Mouse (Mus musculus) liver, embryonic 16.5 days (tissue): ENCODE results near the gene Duox2. TPM values are rescaled to one million over a fixed set of nuclear protein-coding genes. Genes with fewer than 3 reads are reported as not detected.

Experiments used
- ATAC-seq: fragments of 200-750 bp; cut with Nextera tagmentation; 2 replicates; pipeline ENCODE4 v1.8.0; 2017; ENCODE audit warnings: low read depth, mild to moderate bottlenecking, moderate number of reproducible peaks, moderate library complexity
- H3K27ac ChIP-seq: fragments of 300-500 bp; sonication (generic); 2 replicates; pipeline ENCODE4 v1.5.1; 2014; ENCODE audit warnings: mild to moderate bottlenecking, low read length
- H3K27me3 ChIP-seq: fragments of 300-500 bp; sonication (generic); 2 replicates; pipeline ENCODE4 v1.6.1; 2014; ENCODE audit warnings: low read depth, low read length, mixed read lengths; ENCODE audit not compliant: control insufficient read depth, insufficient read depth
- H3K36me3 ChIP-seq: fragments of 300-500 bp; sonication (generic); 2 replicates; pipeline ENCODE4 v1.6.1; 2014; ENCODE audit warnings: mild to moderate bottlenecking; ENCODE audit not compliant: control insufficient read depth, insufficient read depth
- H3K4me1 ChIP-seq: fragments of 300-500 bp; sonication (generic); 2 replicates; pipeline ENCODE4 v1.6.1; 2014; ENCODE audit warnings: low read depth, low read length, mixed read lengths; ENCODE audit not compliant: control insufficient read depth
- H3K4me2 ChIP-seq: fragments of 300-500 bp; sonication (generic); 2 replicates; pipeline ENCODE4 v1.6.1; 2014; ENCODE audit warnings: low read depth, low read length, mixed read lengths
- H3K4me3 ChIP-seq: fragments of 300-500 bp; sonication (generic); 2 replicates; pipeline ENCODE4 v1.5.1; 2014; ENCODE audit warnings: low read depth, mild to moderate bottlenecking, low read length
- H3K9ac ChIP-seq: fragments of 300-500 bp; sonication (generic); 2 replicates; pipeline ENCODE4 v1.6.1; 2014; ENCODE audit warnings: low read depth, low read length
- H3K9me3 ChIP-seq: fragments of 300-500 bp; sonication (generic); replicated peaks from 2 replicates; pipeline ENCODE4 v1.6.1; 2016; ENCODE audit warnings: low read length; ENCODE audit not compliant: control insufficient read depth
- WGBS: fragments of 180-500 bp; shearing (Covaris S2); extraction: QIAGEN DNeasy Blood & Tissue Kit; methylation state at CpG from one replicate; pipeline ENCODE4 v1.1.7; 2014; ENCODE audit not compliant: insufficient replicate concordance; 5-methylcytosine and 5-hydroxymethylcytosine counted together
- polyA plus RNA-seq: library from polyadenylated mRNA; unstranded; fragments of >200 nt; fragmentation: Nextera tagmentation; extraction: Ambion mirVana; gene quantifications from 2 replicates; pipeline ENCODE4 v1.2.1, GENCODE M21; 2015

Duox2 gene
- polyA plus RNA-seq, 1 experiment from 2014 or later: not detected

DNA sequence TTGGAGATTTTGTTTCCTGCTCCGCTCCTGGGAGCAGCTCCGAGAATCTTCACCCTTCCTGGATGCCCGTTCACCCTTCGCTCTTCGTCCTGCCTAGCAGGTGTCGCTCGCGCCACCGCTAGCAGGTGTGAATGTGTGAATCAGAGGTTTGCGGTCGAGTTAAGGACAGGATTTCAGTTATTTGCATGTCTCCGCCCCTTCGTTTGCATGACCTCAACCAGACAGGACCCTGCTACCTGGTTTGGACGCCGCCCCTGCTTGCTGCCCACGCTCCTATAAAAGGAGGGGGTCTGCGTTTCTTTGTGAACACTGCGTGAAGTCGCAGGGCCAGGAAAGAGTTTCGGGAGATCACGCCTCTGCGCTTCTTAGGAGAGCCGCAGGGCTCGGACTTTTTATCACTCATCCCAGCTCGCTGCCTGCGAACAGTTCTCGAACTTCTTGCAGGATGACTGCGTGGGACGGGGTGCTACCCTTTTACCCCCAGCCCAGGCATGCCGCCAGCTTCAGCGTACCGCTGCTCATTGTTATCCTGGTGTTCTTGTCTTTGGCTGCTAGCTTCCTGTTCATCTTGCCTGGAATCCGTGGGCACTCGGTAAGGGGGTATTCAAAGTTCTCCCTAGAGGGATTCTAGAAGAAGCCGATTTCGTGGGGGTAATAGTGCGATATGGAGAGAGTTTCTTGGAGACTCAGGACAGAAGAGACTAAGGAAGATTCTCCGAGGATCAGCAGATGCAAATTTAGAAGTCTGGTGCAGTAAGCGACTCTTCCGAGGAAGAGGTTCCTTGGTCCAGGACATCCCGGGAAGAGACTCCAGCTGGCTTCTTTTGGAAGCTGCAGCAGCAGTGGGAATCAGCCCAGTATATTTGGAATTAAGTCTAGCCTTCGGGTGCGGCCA lies 594 bp upstream of the Duox2 start, which contains the start of gene Duoxa2:
TSS of gene Duoxa2 (plus strand) at position 305 of the 895 bp plus-strand sequence.
- H3K4me1 ChIP-seq: peaks cover 11% of the 10 kb centered on the region
- peak within 1 kb of the TSS; percentile 37 for H3K4me3 ChIP-seq
- no peak within 1 kb of the TSS for H3K9ac ChIP-seq
- no peak for ATAC-seq
- H3K4me2 ChIP-seq: peak within 1 kb of the TSS; percentile 41; the same call in 1 of the 2 replicates
- H3K27ac ChIP-seq: no peak within 1 kb of the TSS
- H3K36me3 ChIP-seq: no peaks in the 10 kb centered on the region
- peaks cover 92% of the 10 kb centered on the region for H3K27me3 ChIP-seq
- WGBS: 2% methylated on average over 43 of the region's 43 CpGs
- H3K9me3 ChIP-seq: no peaks in the 10 kb centered on the region

DNA sequence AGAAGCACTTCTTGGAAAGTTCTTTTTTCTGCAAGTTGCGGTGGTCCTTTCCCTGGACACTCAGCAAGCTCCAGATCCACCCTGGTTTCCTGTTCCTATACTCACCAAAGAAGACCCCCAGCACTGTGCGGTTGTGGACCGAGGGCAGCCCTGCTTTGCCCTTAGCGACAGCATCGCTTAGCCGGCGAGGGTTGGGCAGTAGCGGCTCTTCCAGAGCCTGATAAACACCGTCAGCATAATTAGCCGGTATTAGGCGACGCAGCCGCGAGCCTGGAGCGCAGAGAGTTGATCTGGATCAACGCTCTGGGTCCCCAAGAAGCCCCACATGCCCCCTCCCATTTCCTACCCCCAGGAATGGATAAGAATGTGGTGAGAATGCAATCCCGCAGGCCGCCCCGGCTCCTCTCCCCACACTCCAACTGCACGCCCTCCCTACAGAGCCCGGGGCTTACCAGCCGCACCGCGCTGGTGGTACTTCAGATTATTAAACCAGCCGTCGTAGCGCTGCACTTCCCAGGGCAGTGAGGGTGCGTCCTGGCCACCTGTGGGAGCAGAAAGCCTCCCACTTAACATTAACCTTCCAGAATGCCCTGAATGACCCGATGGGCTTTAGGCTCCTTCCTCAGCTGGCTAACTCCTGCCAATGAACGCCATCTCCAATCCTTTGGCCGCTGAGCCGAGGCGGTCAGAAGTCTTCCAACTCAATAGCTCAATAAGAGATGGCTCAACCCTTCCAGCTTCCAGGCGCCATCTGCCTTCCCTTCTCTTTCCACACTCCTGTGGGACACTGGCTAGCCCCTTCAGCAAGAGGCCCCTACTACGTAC lies 766 bp downstream of the Duox2 start:
- no peak for ATAC-seq
- H3K4me3 ChIP-seq: no peak overlapping the region
- no peak overlapping the region for H3K27ac ChIP-seq
- 2% methylated on average over 35 of the region's 35 CpGs for WGBS
- no peak overlapping the region for H3K9ac ChIP-seq
- H3K36me3 ChIP-seq: no peaks in the 10 kb centered on the region
- peaks cover 11% of the 10 kb centered on the region for H3K4me1 ChIP-seq
- no peaks in the 10 kb centered on the region for H3K9me3 ChIP-seq
- H3K27me3 ChIP-seq: peaks cover 89% of the 10 kb centered on the region
- H3K4me2 ChIP-seq: no peak overlapping the region

DNA sequence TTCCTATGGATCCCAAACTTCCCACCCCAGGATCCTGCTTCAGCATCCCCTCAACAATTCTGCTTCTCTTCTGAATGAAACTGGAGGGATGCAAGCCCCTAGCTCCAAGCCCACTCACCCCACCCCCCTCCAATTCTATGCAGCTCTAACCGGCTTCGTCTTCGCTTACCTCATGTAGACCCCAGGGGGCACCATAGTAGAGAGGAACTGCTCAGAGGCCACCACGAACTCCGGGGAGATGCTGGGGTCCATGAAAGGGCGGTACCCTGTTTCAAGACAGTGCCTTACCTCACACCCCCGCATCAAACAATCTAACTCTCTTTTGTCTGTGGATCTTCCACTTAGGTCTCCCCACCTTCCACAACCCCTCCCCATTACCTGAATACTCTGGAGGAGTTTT lies 3.3 kb downstream of the Duox2 start:
- no peak overlapping the region for H3K27ac ChIP-seq
- no peak for ATAC-seq
- H3K36me3 ChIP-seq: no peaks in the 10 kb centered on the region
- H3K4me2 ChIP-seq: no peak overlapping the region
- H3K4me1 ChIP-seq: peaks cover 4% of the 10 kb centered on the region; the same call in 1 of the 2 replicates
- no peak overlapping the region for H3K4me3 ChIP-seq
- WGBS: 7% methylated on average over 7 of the region's 7 CpGs
- H3K9me3 ChIP-seq: no peaks in the 10 kb centered on the region
- H3K27me3 ChIP-seq: peaks cover 63% of the 10 kb centered on the region
- H3K9ac ChIP-seq: no peak overlapping the region

DNA sequence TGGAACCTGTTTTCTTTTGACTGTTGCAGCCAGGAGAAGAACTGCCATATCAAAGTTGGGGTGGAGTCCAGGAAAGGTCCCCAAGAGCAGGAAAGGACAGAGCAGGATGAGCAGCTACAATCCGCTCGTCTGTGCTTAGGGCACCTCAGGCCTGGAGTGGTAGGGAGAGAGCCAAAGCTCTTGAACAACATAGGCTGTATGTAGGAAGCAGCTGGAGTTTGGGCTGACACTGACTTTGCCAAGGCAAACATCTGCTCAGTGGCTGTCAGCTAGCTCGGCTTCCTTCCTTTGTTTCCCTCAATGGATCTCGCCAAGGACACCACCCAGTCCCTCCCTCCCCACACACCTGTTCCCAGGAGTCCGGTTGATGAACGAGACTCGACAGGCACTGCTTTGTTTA lies 12.1 kb downstream of the Duox2 start:
- Histone ChIP-seq H3K4me2 (no peak overlapping the region), H3K9me3 (no peaks in the 10 kb centered on the region; the same call in 1 of the 2 replicates), H3K9ac (no peak overlapping the region), H3K4me3 (no peak overlapping the region), H3K27ac (no peak overlapping the region), H3K4me1 (no peaks in the 10 kb centered on the region), H3K27me3 (no peaks in the 10 kb centered on the region; the same call in 1 of the 2 replicates), H3K36me3 (no peaks in the 10 kb centered on the region)
- ATAC-seq: no peak
- WGBS: 46% methylated on average over 7 of the region's 7 CpGs

DNA sequence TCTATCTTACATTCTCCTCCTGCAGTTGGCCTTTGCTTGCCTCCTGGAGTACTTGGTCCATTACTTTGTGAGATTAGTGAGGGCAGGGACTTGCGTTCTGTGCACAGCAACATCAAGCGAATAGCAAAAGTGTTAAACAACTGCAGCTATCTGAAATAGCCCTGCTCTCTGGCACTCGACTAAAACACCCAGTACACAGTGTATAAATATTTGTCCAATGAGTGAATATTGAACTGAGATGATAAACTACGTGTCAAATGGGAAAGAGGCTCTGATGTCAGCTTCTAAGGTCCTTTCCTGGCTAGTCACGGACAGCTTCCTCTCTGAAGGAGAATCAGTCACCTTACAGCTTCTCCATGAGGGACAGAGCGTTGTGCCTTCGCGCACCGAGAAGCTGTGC lies 14.2 kb downstream of the Duox2 start:
- no peak overlapping the region for H3K27ac ChIP-seq
- H3K27me3 ChIP-seq: no peaks in the 10 kb centered on the region; the same call in 1 of the 2 replicates
- no peak overlapping the region for H3K4me2 ChIP-seq
- ATAC-seq: no peak
- no peak overlapping the region for H3K9ac ChIP-seq
- no peaks in the 10 kb centered on the region; the same call in 1 of the 2 replicates for H3K9me3 ChIP-seq
- 65% methylated on average over 9 of the region's 9 CpGs for WGBS
- no peaks in the 10 kb centered on the region for H3K4me1 ChIP-seq
- H3K4me3 ChIP-seq: no peak overlapping the region
- no peaks in the 10 kb centered on the region for H3K36me3 ChIP-seq

DNA sequence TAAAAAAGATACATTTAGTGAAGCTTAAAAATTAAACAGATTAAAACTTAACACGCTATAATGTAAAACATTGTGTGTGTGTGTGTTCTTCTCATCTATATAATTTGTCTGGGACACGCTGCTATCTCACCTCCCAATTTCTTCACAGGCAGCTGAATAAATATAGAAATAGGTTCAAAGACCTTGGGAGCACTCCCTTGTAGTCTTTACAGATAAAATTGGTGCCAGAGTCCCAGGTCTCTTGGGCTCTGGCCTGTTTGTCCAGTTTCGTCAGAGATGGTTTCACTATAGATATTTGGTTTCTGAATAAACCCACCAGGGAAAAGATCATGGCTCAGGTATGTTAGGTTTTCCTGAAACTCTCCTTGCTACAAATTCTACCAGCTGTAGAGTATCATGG lies 19.5 kb downstream of the Duox2 start:
- Histone ChIP-seq H3K27ac (no peak overlapping the region), H3K36me3 (no peaks in the 10 kb centered on the region), H3K9me3 (no peaks in the 10 kb centered on the region; the same call in 1 of the 2 replicates), H3K9ac (no peak overlapping the region), H3K27me3 (no peaks in the 10 kb centered on the region), H3K4me1 (no peaks in the 10 kb centered on the region), H3K4me3 (no peak overlapping the region), H3K4me2 (no peak overlapping the region)
- ATAC-seq: 0 out of 2 replicates have a peak, but pooled peaks have one; percentile 7
- WGBS: 66% methylated on average over 3 of the region's 3 CpGs

DNA sequence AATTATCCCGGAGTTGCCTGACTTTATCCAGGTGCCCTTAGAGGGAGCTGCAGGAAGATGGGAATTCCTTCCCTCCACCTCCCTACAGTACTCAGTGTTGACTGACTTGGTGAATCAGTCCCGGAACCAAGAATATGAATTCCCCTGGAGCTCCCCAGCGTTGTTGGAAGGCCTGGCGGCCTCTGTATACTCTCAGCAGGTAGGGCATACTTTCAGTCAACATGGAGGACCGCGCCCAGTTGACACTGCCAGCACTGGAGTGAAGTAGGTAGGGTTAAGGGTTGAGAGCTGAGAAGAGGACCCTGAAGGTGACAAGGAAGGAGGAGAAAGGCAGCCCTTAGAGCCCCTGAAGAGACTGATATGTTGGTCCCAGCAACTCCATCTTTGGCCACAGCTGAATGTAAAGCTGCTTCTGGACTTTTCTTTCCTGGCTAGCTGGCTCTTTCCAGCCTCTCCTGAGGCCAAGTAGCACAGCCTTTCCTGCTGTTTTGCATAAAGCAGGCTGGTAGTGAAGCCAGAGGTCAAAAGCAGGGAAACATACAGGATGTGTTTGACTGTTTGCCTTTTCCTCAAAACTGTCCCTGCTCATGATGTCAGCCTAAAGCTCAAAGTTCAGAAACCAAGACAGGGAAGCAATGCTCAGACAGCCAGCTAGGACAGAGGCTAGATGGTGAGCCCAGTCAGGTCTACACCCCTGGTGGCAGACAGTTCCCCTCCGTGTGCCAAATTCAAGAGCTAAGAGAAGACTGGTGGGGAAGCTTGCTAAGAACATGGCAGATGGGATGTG lies 31.6 kb downstream of the Duox2 start:
- Histone ChIP-seq H3K36me3 (peaks cover 12% of the 10 kb centered on the region), H3K9ac (no peak overlapping the region), H3K9me3 (no peaks in the 10 kb centered on the region), H3K4me1 (no peaks in the 10 kb centered on the region; the same call in 1 of the 2 replicates), H3K27ac (peak overlapping the region; percentile 37; the same call in 1 of the 2 replicates), H3K4me3 (no peak overlapping the region), H3K4me2 (no peak overlapping the region), H3K27me3 (no peaks in the 10 kb centered on the region)
- WGBS: 76% methylated on average over 7 of the region's 7 CpGs
- peak; percentile 39; the same call in 1 of the 2 replicates for ATAC-seq

DNA sequence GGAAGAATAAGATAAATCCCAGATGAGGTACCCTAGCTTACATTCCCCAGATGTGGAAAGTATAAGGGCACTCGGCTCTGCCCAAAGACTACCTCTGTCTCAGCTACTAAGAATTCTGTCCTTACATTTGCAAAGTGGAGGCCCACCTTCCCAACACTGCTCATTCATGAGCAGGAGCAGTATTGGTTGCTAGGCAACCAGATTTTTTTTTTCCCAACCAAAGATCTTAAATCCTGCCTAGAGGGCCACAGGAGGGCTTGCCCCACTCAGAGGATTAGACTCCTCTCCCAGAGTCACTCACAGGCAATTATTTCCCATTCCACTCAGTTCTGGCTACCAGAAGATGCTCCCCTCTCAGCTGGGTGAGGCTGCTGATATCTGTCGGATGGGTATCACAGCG lies 33.6 kb downstream of the Duox2 start:
- no peak for ATAC-seq
- Histone ChIP-seq H3K9ac (no peak overlapping the region), H3K27ac (no peak overlapping the region), H3K4me3 (no peak overlapping the region), H3K36me3 (peaks cover 18% of the 10 kb centered on the region), H3K9me3 (no peaks in the 10 kb centered on the region), H3K27me3 (no peaks in the 10 kb centered on the region), H3K4me2 (no peak overlapping the region), H3K4me1 (no peaks in the 10 kb centered on the region; the same call in 1 of the 2 replicates)
- 79% methylated on average over 3 of the region's 3 CpGs for WGBS
